Mouse (Mus musculus) stomach, postnatal 0 days (tissue): ENCODE data around the gene Inava. TPM values are rescaled to one million over a fixed set of nuclear protein-coding genes. Genes with fewer than 3 reads are reported as not detected.

Experiments used
- ATAC-seq: fragments of 200-750 bp; cut with Nextera tagmentation; 2 replicates; pipeline ENCODE4 v1.8.0; 2017; ENCODE audit not compliant: low FRiP score, low TSS enrichment
- DNase-seq: peaks from one replicate; pipeline ENCODE4 v3.0.0-alpha.2; 2016; ENCODE audit warnings: low spot score
- H3K27ac ChIP-seq: fragments of 300-500 bp; sonication (generic); replicated peaks from 2 replicates; pipeline ENCODE4 v1.5.1; 2014; ENCODE audit warnings: mild to moderate bottlenecking, control low read depth
- H3K27me3 ChIP-seq: fragments of 300-500 bp; sonication (generic); 2 replicates; pipeline ENCODE4 v1.6.1; 2014; ENCODE audit warnings: low read length; ENCODE audit not compliant: control insufficient read depth, insufficient read depth
- H3K36me3 ChIP-seq: fragments of 300-500 bp; sonication (generic); 2 replicates; pipeline ENCODE4 v1.6.1; 2014; ENCODE audit warnings: low read length, mixed read lengths; ENCODE audit not compliant: control insufficient read depth, insufficient read depth
- H3K4me1 ChIP-seq: fragments of 300-500 bp; sonication (generic); replicated peaks from 2 replicates; pipeline ENCODE4 v1.6.1; 2014; ENCODE audit warnings: antibody characterized with exemption; ENCODE audit not compliant: control insufficient read depth, insufficient read depth
- H3K4me2 ChIP-seq: fragments of 300-500 bp; sonication (generic); replicated peaks from 2 replicates; pipeline ENCODE4 v1.6.1; 2014; ENCODE audit warnings: low read depth, mild to moderate bottlenecking, control low read depth, moderate library complexity
- H3K4me3 ChIP-seq: fragments of 300-500 bp; sonication (generic); 2 replicates; pipeline ENCODE4 v1.5.1; 2014; ENCODE audit warnings: low read depth, low read length, control low read depth
- H3K9ac ChIP-seq: fragments of 300-500 bp; sonication (generic); 2 replicates; pipeline ENCODE4 v1.6.1; 2014; ENCODE audit warnings: mild to moderate bottlenecking, low read length, control low read depth, mixed read lengths
- H3K9me3 ChIP-seq: fragments of 300-500 bp; sonication (generic); 2 replicates; pipeline ENCODE4 v1.6.1; 2016; ENCODE audit warnings: low read length; ENCODE audit not compliant: control insufficient read depth
- CTCF ChIP-seq: IDR thresholded peaks from 2 replicates; pipeline ENCODE4 v1.5.1; 2016; ENCODE audit warnings: antibody characterized with exemption, low read depth, mild to moderate bottlenecking, moderate library complexity
- EP300 ChIP-seq: optimal IDR thresholded peaks from 2 replicates; pipeline ENCODE3; 2016; ENCODE audit warnings: antibody characterized with exemption
- WGBS: fragments of 180-500 bp; shearing (Covaris S2); extraction: QIAGEN DNeasy Blood & Tissue Kit; methylation state at CpG from one replicate; pipeline ENCODE4 v1.1.7; 2014; 5-methylcytosine and 5-hydroxymethylcytosine counted together
- polyA plus RNA-seq: library from polyadenylated mRNA; unstranded; fragments of >200 nt; fragmentation: Nextera tagmentation; extraction: Ambion mirVana; gene quantifications from 2 replicates; pipeline ENCODE4 v1.2.1, GENCODE M21; 2015

Gene Inava
- 32.0 and 35.7 TPM in 2 replicates for polyA plus RNA-seq

- DNase-seq (peak; percentile 69), ATAC-seq (no peak)
- H3K4me3 ChIP-seq: peak within 1 kb of the TSS; percentile 55
- peak within 1 kb of the TSS; percentile 64 for H3K9ac ChIP-seq
- H3K4me1 ChIP-seq: no peaks in the 10 kb centered on the region; the same call in 1 of the 2 replicates
- peak within 1 kb of the TSS; percentile 93 for H3K4me2 ChIP-seq
- H3K27ac ChIP-seq: peak within 1 kb of the TSS; percentile 81
- under 1% methylated on average over 46 of the region's 51 CpGs for WGBS
- TF ChIP-seq EP300 (no peak), CTCF (no peak)
- H3K9me3 ChIP-seq: no peaks in the 10 kb centered on the region
- no peaks in the 10 kb centered on the region for H3K27me3 ChIP-seq
- H3K36me3 ChIP-seq: no peaks in the 10 kb centered on the region
Measured at GRCm38 (mm10) chr1:136233892-136234594, at the start of gene Inava. Gene Inava (minus strand): TSS chr1:136234264.

- no peak overlapping the region for H3K4me3 ChIP-seq
- no peak overlapping the region for H3K27ac ChIP-seq
- H3K9me3 ChIP-seq: no peaks in the 10 kb centered on the region
- ATAC-seq: no peak
- TF ChIP-seq CTCF (no peak), EP300 (no peak)
- H3K27me3 ChIP-seq: no peaks in the 10 kb centered on the region
- H3K4me1 ChIP-seq: no peaks in the 10 kb centered on the region
- no peak overlapping the region for H3K4me2 ChIP-seq
- WGBS: 87% methylated on average over 8 of the region's 8 CpGs
- H3K9ac ChIP-seq: no peak overlapping the region
- no peak for DNase-seq
- H3K36me3 ChIP-seq: peaks cover 27% of the 10 kb centered on the region
Measured at GRCm38 (mm10) chr1:136277366-136277765, 43.3 kb upstream of the Inava start.

GRCm38 (mm10) chr1:136268224-136268623 is 34.2 kb upstream of the Inava start:
- Histone ChIP-seq H3K4me1 (no peaks in the 10 kb centered on the region), H3K9ac (no peak overlapping the region), H3K27ac (no peak overlapping the region), H3K27me3 (no peaks in the 10 kb centered on the region), H3K36me3 (peaks cover 14% of the 10 kb centered on the region), H3K4me2 (no peak overlapping the region), H3K4me3 (no peak overlapping the region), H3K9me3 (no peaks in the 10 kb centered on the region)
- DNase-seq (no peak), ATAC-seq (no peak)
- TF ChIP-seq CTCF: no peak
- WGBS: 81% methylated on average over 7 of the region's 7 CpGs

- DNase-seq (no peak), ATAC-seq (no peak)
- H3K4me2 ChIP-seq: no peak overlapping the region
- no peaks in the 10 kb centered on the region for H3K27me3 ChIP-seq
- H3K4me1 ChIP-seq: no peaks in the 10 kb centered on the region
- H3K27ac ChIP-seq: no peak overlapping the region
- H3K4me3 ChIP-seq: no peak overlapping the region
- peaks cover 6% of the 10 kb centered on the region for H3K36me3 ChIP-seq
- no peaks in the 10 kb centered on the region for H3K9me3 ChIP-seq
- no peak overlapping the region for H3K9ac ChIP-seq
- 55% methylated on average over 6 of the region's 6 CpGs for WGBS
- TF ChIP-seq CTCF (no peak), EP300 (no peak)
Measured at GRCm38 (mm10) chr1:136266127-136266526, 32.1 kb upstream of the Inava start.

GRCm38 (mm10) chr1:136263355-136263754 is 29.3 kb upstream of the Inava start:
- 89% methylated on average over 5 of the region's 5 CpGs for WGBS
- Histone ChIP-seq H3K4me2 (no peak overlapping the region), H3K9ac (no peak overlapping the region), H3K4me1 (peaks cover 6% of the 10 kb centered on the region; the same call in 1 of the 2 replicates), H3K9me3 (no peaks in the 10 kb centered on the region), H3K4me3 (no peak overlapping the region), H3K27me3 (peaks cover 5% of the 10 kb centered on the region; the same call in 1 of the 2 replicates), H3K36me3 (peaks cover 2% of the 10 kb centered on the region; the same call in 1 of the 2 replicates), H3K27ac (no peak overlapping the region)
- ATAC-seq: no peak
- no peak for DNase-seq
- TF ChIP-seq CTCF (no peak), EP300 (no peak)

GRCm38 (mm10) chr1:136260635-136261238 is 26.7 kb upstream of the Inava start, which contains the start of gene Gpr25:
Gene Gpr25 (minus strand): TSS chr1:136260873.
- Histone ChIP-seq H3K27ac (no peak within 1 kb of the TSS), H3K9ac (peak within 1 kb of the TSS; percentile 23; the same call in 1 of the 2 replicates), H3K4me3 (peak within 1 kb of the TSS; percentile 51), H3K4me1 (peaks cover 6% of the 10 kb centered on the region; the same call in 1 of the 2 replicates), H3K27me3 (peaks cover 5% of the 10 kb centered on the region; the same call in 1 of the 2 replicates), H3K4me2 (peak within 1 kb of the TSS; percentile 88), H3K36me3 (no peaks in the 10 kb centered on the region), H3K9me3 (no peaks in the 10 kb centered on the region)
- DNase-seq (no peak), ATAC-seq (peak; percentile 22)
- WGBS: 12% methylated on average over 28 of the region's 28 CpGs
- TF ChIP-seq EP300 (no peak), CTCF (no peak)
